19 mouse cellular contexts compared by ENCODE assay signal in the genomic region with DNA sequence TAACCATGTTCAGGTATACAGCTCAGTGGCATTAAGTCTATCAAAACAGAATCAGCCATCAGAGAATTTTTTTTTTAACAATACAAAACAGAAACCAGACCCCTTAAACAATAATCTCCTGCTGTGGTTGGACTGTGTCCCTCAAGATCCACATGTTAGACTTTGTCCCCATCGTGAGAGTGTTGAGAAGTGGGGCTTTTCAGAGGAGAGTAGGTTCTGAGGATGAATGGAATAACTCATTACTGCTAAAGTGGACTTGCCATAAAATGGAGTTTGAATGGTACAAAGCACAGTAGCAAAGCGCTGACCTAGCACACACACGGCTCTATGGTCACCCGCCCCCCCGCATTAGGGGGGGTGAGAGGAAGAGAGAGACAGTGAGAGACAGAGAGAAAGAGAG. TPM values are rescaled to one million over a fixed set of nuclear protein-coding genes. Genes with fewer than 3 reads are reported as not detected.
DNase-seq lines count a peak whose midpoint lies in the region; ATAC-seq and TF ChIP-seq lines count a peak whose summit lies in the region.
"Had no signal": no experiment of that assay in that cellular context is flagged by ENCODE, and none has a peak within 500 bp of the region (broad histone marks: within the 10 kb centered on the region; RNA-seq: fewer than 3 reads in every experiment).

No protein-coding gene starts in this region.

- no peak for ATAC-seq in hindbrain, embryonic 14.5 days (ENCODE audit: low FRiP score)
- ATAC-seq in hindbrain, embryonic 16.5 days = no peak

- DNase-seq in hindbrain, embryonic 14.5 days (ENCODE audit: low spot score) = no peak
- DNase-seq in layer of hippocampus, adult 2 months (ENCODE audit: low spot score in 2 of 2) = no peak
- DNase-seq in layer of hippocampus, postnatal 25 days (ENCODE audit: extremely low spot score in 1 of 2, low spot score in 1 of 2) = no peak
- peak; percentile 18 for DNase-seq in kidney, postnatal 10 days
- DNase-seq in yolk sac, embryonic 10.5 days (ENCODE audit: low spot score) = no peak
- DNase-seq: adrenal gland, postnatal 25 days; cerebellum, adult 11 months; cerebellum, adult 9-11 months; heart, postnatal 36 days; left cerebral cortex, postnatal 4 days; lung, adult 18-20 months; lung, postnatal 10 days had no signal

- H3K36me3 ChIP-seq in hindbrain, embryonic 14.5 days (replicated peaks; ENCODE audit: control insufficient read depth, insufficient read depth) = no peaks in the 10 kb centered on the region
- H3K36me3 ChIP-seq in hindbrain, embryonic 16.5 days (ENCODE audit: control insufficient read depth, insufficient read depth, low read length) = no peaks in the 10 kb centered on the region
- H3K36me3 ChIP-seq: heart, embryonic 15.5 days had no signal

- no peaks in the 10 kb centered on the region for H3K27me3 ChIP-seq in hindbrain, embryonic 14.5 days (ENCODE audit: control insufficient read depth, insufficient read depth, low read length)
- H3K27me3 ChIP-seq in hindbrain, embryonic 16.5 days (replicated peaks; ENCODE audit: control insufficient read depth, insufficient read depth, low read length) = no peaks in the 10 kb centered on the region
- H3K27me3 ChIP-seq: heart, embryonic 15.5 days; hindbrain, embryonic 13.5 days; limb, embryonic 15.5 days had no signal

- TF ChIP-seq POLR2A in cortical plate, adult 2 months (IDR thresholded peaks at IDR 0.05; ENCODE audit: extremely low read depth, insufficient read depth, low read length) = no peak

- H3K4me2 ChIP-seq in hindbrain, embryonic 14.5 days (replicated peaks) = no peak overlapping the region
- no peak overlapping the region for H3K4me2 ChIP-seq in hindbrain, embryonic 16.5 days (ENCODE audit: low read length)
- H3K4me2 ChIP-seq: heart, embryonic 15.5 days; hindbrain, embryonic 13.5 days; limb, embryonic 15.5 days; midbrain, embryonic 11.5 days had no signal

- no peak for TF ChIP-seq CTCF in layer of hippocampus, adult 2 months (conservative IDR thresholded peaks at IDR 0.05)
- TF ChIP-seq CTCF in cortical plate, adult 2 months (IDR thresholded peaks at IDR 0.05; ENCODE audit: extremely low read depth, insufficient read depth, low read length) = no peak

- no peak overlapping the region for H3K4me3 ChIP-seq in hindbrain, embryonic 14.5 days (replicated peaks; ENCODE audit: low read length)
- H3K4me3 ChIP-seq in hindbrain, embryonic 16.5 days (ENCODE audit: low read length) = no peak overlapping the region
- no peak overlapping the region for H3K4me3 ChIP-seq in layer of hippocampus, adult 2 months
- H3K4me3 ChIP-seq in cortical plate, adult 2 months (ENCODE audit: insufficient read depth, low read length) = no peak overlapping the region
- H3K4me3 ChIP-seq: heart, embryonic 15.5 days; hindbrain, embryonic 13.5 days; limb, embryonic 15.5 days had no signal

- H3K9ac ChIP-seq in hindbrain, embryonic 14.5 days = no peak overlapping the region
- H3K9ac ChIP-seq in hindbrain, embryonic 16.5 days (ENCODE audit: low read depth, low read length) = no peak overlapping the region
- H3K9ac ChIP-seq: heart, embryonic 15.5 days; hindbrain, embryonic 13.5 days; limb, embryonic 15.5 days had no signal

- H3K27ac ChIP-seq in hindbrain, embryonic 14.5 days = 0 out of 2 replicates have a peak overlapping the region, but pooled peaks have one; percentile 9
- H3K27ac ChIP-seq in hindbrain, embryonic 16.5 days (ENCODE audit: low read depth, low read length) = no peak overlapping the region
- H3K27ac ChIP-seq in layer of hippocampus, adult 2 months = peak overlapping the region; percentile 63
- peak overlapping the region; percentile 60; the same call in 1 of the 2 replicates for H3K27ac ChIP-seq in cortical plate, adult 2 months (ENCODE audit: insufficient read depth, low read length)
- H3K27ac ChIP-seq: heart, embryonic 15.5 days; limb, embryonic 15.5 days had no signal

- 71% methylated on average over 5 of the region's 5 CpGs for WGBS in hindbrain, embryonic 14.5 days
- 65% methylated on average over 5 of the region's 5 CpGs for WGBS in hindbrain, embryonic 16.5 days

- H3K4me1 ChIP-seq in hindbrain, embryonic 14.5 days (replicated peaks; ENCODE audit: control insufficient read depth, insufficient read depth, low read length) = peaks cover 8% of the 10 kb centered on the region; the same call in 1 of the 2 replicates
- H3K4me1 ChIP-seq in hindbrain, embryonic 16.5 days (ENCODE audit: control insufficient read depth, insufficient read depth, low read depth, low read length) = peaks cover 8% of the 10 kb centered on the region
- H3K4me1 ChIP-seq in cortical plate, adult 2 months (ENCODE audit: control insufficient read depth, insufficient read depth, low read length) = peaks cover 18% of the 10 kb centered on the region

- no peaks in the 10 kb centered on the region for H3K9me3 ChIP-seq in hindbrain, embryonic 14.5 days (ENCODE audit: control insufficient read depth, low read length)
- H3K9me3 ChIP-seq in hindbrain, embryonic 16.5 days (ENCODE audit: control insufficient read depth, low read length) = no peaks in the 10 kb centered on the region
- H3K9me3 ChIP-seq: heart, embryonic 15.5 days; hindbrain, embryonic 13.5 days; limb, embryonic 15.5 days had no signal

RNA-seq across cellular contexts. Expression of gene Sh2d4b, which starts 35.8 kb away (rescaled TPM):
- 1.1 and 1.7 TPM in 2 replicates for polyA plus RNA-seq in hindbrain, embryonic 14.5 days (2014; fragmentation: Nextera tagmentation; extraction: Ambion mirVana)
- polyA plus RNA-seq in hindbrain, embryonic 16.5 days (2015; fragmentation: Nextera tagmentation; extraction: Ambion mirVana) = 0.54 and 0.69 TPM in 2 replicates
- total RNA-seq in layer of hippocampus, adult 2 months (2021) = 1 to 10 TPM; 2.0 to 2.1 TPM
- 1 to 10 TPM; 1.7 to 1.8 TPM for total RNA-seq in layer of hippocampus, postnatal 25 days (2021)
- polyA plus RNA-seq in cortical plate, adult 2 months (2012; rRNA removed) = 1.3 and 1.5 TPM in 2 replicates
- total RNA-seq: megakaryocyte progenitor cell, adult 5-6 weeks had no signal

RNA-seq across cellular contexts. Expression of gene Tspan14, which starts 37.7 kb away (rescaled TPM):
- polyA plus RNA-seq in hindbrain, embryonic 14.5 days (2014; fragmentation: Nextera tagmentation; extraction: Ambion mirVana) = 65.6 and 70.1 TPM in 2 replicates
- polyA plus RNA-seq in hindbrain, embryonic 16.5 days (2015; fragmentation: Nextera tagmentation; extraction: Ambion mirVana) = 52.5 and 60.6 TPM in 2 replicates
- 10 to 100 TPM; 27.0 to 30.0 TPM for total RNA-seq in layer of hippocampus, adult 2 months (2021)
- total RNA-seq in layer of hippocampus, postnatal 25 days (2021) = 10 to 100 TPM; 40.9 to 41.0 TPM
- 60.9 and 61.0 TPM in 2 replicates for polyA plus RNA-seq in cortical plate, adult 2 months (2012; rRNA removed)
